Mouse (Mus musculus) neural tube, embryonic 11.5 days (tissue): Measurements from ENCODE around the gene Ublcp1. TPM values are rescaled to one million over a fixed set of nuclear protein-coding genes. Genes with fewer than 3 reads are reported as not detected.

Source experiments
- ATAC-seq: fragments of 200-750 bp; cut with Nextera tagmentation; 2 replicates; pipeline ENCODE4 v1.8.0; 2017; ENCODE audit warnings: moderate number of reproducible peaks, mild to moderate bottlenecking, moderate TSS enrichment, moderate library complexity; ENCODE audit not compliant: insufficient read depth, low FRiP score, low TSS enrichment
- DNase-seq: peaks from one replicate; pipeline ENCODE4 v3.0.0-alpha.2; 2015; ENCODE audit warnings: low spot score
- H3K27ac ChIP-seq: fragments of 300-500 bp; sonication (generic); 2 replicates; pipeline ENCODE4 v1.5.1; 2014; ENCODE audit warnings: low read depth, mild to moderate bottlenecking, low read length
- H3K27me3 ChIP-seq: fragments of 300-500 bp; sonication (generic); 2 replicates; pipeline ENCODE4 v1.6.1; 2014; ENCODE audit warnings: mild to moderate bottlenecking, low read length, mixed read lengths; ENCODE audit not compliant: control insufficient read depth, insufficient read depth
- H3K36me3 ChIP-seq: fragments of 300-500 bp; sonication (generic); 2 replicates; pipeline ENCODE4 v1.6.1; 2014; ENCODE audit warnings: mild to moderate bottlenecking, low read length, moderate library complexity, mixed read lengths; ENCODE audit not compliant: control insufficient read depth, insufficient read depth
- H3K4me1 ChIP-seq: fragments of 300-500 bp; sonication (generic); 2 replicates; pipeline ENCODE4 v1.6.1; 2014; ENCODE audit warnings: low read length, mixed read lengths; ENCODE audit not compliant: control insufficient read depth, insufficient read depth
- H3K4me2 ChIP-seq: fragments of 300-500 bp; sonication (generic); 2 replicates; pipeline ENCODE4 v1.6.1; 2014; ENCODE audit warnings: low read depth, mild to moderate bottlenecking, moderate library complexity
- H3K4me3 ChIP-seq: fragments of 300-500 bp; sonication (generic); 2 replicates; pipeline ENCODE4 v1.5.1; 2014; ENCODE audit warnings: low read depth, low read length
- H3K9ac ChIP-seq: fragments of 300-500 bp; sonication (generic); 2 replicates; pipeline ENCODE4 v1.6.1; 2014; ENCODE audit warnings: mild to moderate bottlenecking, low read length
- H3K9me3 ChIP-seq: fragments of 300-500 bp; sonication (generic); 2 replicates; pipeline ENCODE4 v1.6.1; 2016; ENCODE audit warnings: low read length; ENCODE audit not compliant: control insufficient read depth
- WGBS: fragments of 180-500 bp; shearing (Covaris S2); extraction: QIAGEN DNeasy Blood & Tissue Kit; methylation state at CpG from one replicate; pipeline ENCODE4 v1.1.7; 2014; 5-methylcytosine and 5-hydroxymethylcytosine counted together
- polyA plus RNA-seq: library from polyadenylated mRNA; unstranded; fragments of >200 nt; fragmentation: Nextera tagmentation; extraction: Ambion mirVana; gene quantifications from 2 replicates; pipeline ENCODE4 v1.2.1, GENCODE M21; 2014

The Ublcp1 gene
- polyA plus RNA-seq, 1 experiment from 2014 or later: 73.8 TPM

GRCm38 (mm10) chr11:44512044-44513025, 42.0 kb upstream of the Ublcp1 start:
- DNase-seq: no peak
- WGBS: 86% methylated on average over 14 of the region's 14 CpGs

GRCm38 (mm10) chr11:44510371-44510770, 40.1 kb upstream of the Ublcp1 start:
- Histone ChIP-seq H3K4me3 (no peak overlapping the region), H3K36me3 (no peaks in the 10 kb centered on the region), H3K4me1 (no peaks in the 10 kb centered on the region), H3K4me2 (no peak overlapping the region), H3K27me3 (no peaks in the 10 kb centered on the region), H3K9me3 (no peaks in the 10 kb centered on the region), H3K9ac (no peak overlapping the region), H3K27ac (no peak overlapping the region)
- 81% methylated on average over 7 of the region's 7 CpGs for WGBS
- no peak for ATAC-seq
- no peak for DNase-seq

More at GRCm38 (mm10) chr11:44512044-44513025, 42.0 kb upstream of the Ublcp1 start:
- Histone ChIP-seq H3K4me3 (no peak overlapping the region), H3K9ac (no peak overlapping the region), H3K36me3 (no peaks in the 10 kb centered on the region), H3K9me3 (no peaks in the 10 kb centered on the region), H3K4me2 (no peak overlapping the region), H3K27me3 (no peaks in the 10 kb centered on the region), H3K27ac (no peak overlapping the region), H3K4me1 (no peaks in the 10 kb centered on the region)
- ATAC-seq: no peak

GRCm38 (mm10) chr11:44509906-44510305, 39.6 kb upstream of the Ublcp1 start:
- Histone ChIP-seq H3K27me3 (no peaks in the 10 kb centered on the region), H3K4me1 (no peaks in the 10 kb centered on the region), H3K9me3 (no peaks in the 10 kb centered on the region), H3K27ac (no peak overlapping the region), H3K9ac (no peak overlapping the region), H3K36me3 (no peaks in the 10 kb centered on the region), H3K4me3 (no peak overlapping the region), H3K4me2 (no peak overlapping the region)
- ATAC-seq (no peak), DNase-seq (no peak)
- 87% methylated on average over 2 of the region's 2 CpGs for WGBS

- H3K9me3 ChIP-seq: no peaks in the 10 kb centered on the region
- ATAC-seq: no peak
- H3K4me3 ChIP-seq: no peak overlapping the region
- WGBS: 72% methylated on average over 4 of the region's 4 CpGs
- H3K4me1 ChIP-seq: no peaks in the 10 kb centered on the region
- H3K27ac ChIP-seq: no peak overlapping the region
- H3K9ac ChIP-seq: no peak overlapping the region
- no peak for DNase-seq
- H3K4me2 ChIP-seq: no peak overlapping the region
- no peaks in the 10 kb centered on the region for H3K36me3 ChIP-seq
- H3K27me3 ChIP-seq: no peaks in the 10 kb centered on the region
Observed at GRCm38 (mm10) chr11:44508876-44509275, 38.6 kb upstream of the Ublcp1 start.

- H3K4me1 ChIP-seq: no peaks in the 10 kb centered on the region
- H3K4me2 ChIP-seq: no peak overlapping the region
- WGBS: 79% methylated on average over 3 of the region's 3 CpGs
- H3K36me3 ChIP-seq: no peaks in the 10 kb centered on the region
- H3K9ac ChIP-seq: no peak overlapping the region
- DNase-seq (no peak), ATAC-seq (no peak)
- H3K9me3 ChIP-seq: no peaks in the 10 kb centered on the region
- H3K27ac ChIP-seq: no peak overlapping the region
- no peaks in the 10 kb centered on the region for H3K27me3 ChIP-seq
- no peak overlapping the region for H3K4me3 ChIP-seq
Observed at GRCm38 (mm10) chr11:44504761-44505160, 34.5 kb upstream of the Ublcp1 start.

- H3K4me2 ChIP-seq: no peak overlapping the region
- H3K9ac ChIP-seq: no peak overlapping the region
- no peaks in the 10 kb centered on the region for H3K4me1 ChIP-seq
- no peaks in the 10 kb centered on the region for H3K9me3 ChIP-seq
- 91% methylated on average over 7 of the region's 7 CpGs for WGBS
- no peaks in the 10 kb centered on the region for H3K27me3 ChIP-seq
- DNase-seq: no peak
- H3K27ac ChIP-seq: no peak overlapping the region
- no peak overlapping the region for H3K4me3 ChIP-seq
- H3K36me3 ChIP-seq: no peaks in the 10 kb centered on the region
- ATAC-seq: no peak
Observed at GRCm38 (mm10) chr11:44504146-44504545, 33.8 kb upstream of the Ublcp1 start.

- H3K4me3 ChIP-seq: no peak overlapping the region
- H3K9me3 ChIP-seq: no peaks in the 10 kb centered on the region
- 32% methylated on average over 5 of the region's 5 CpGs for WGBS
- H3K36me3 ChIP-seq: no peaks in the 10 kb centered on the region
- ATAC-seq: no peak
- no peak overlapping the region for H3K9ac ChIP-seq
- H3K4me1 ChIP-seq: no peaks in the 10 kb centered on the region
- H3K27ac ChIP-seq: no peak overlapping the region
- H3K27me3 ChIP-seq: no peaks in the 10 kb centered on the region
- H3K4me2 ChIP-seq: no peak overlapping the region
- no peak for DNase-seq
Observed at GRCm38 (mm10) chr11:44502931-44503330, 32.6 kb upstream of the Ublcp1 start.

- Histone ChIP-seq H3K9me3 (no peaks in the 10 kb centered on the region), H3K27me3 (no peaks in the 10 kb centered on the region), H3K4me3 (no peak overlapping the region), H3K4me1 (no peaks in the 10 kb centered on the region), H3K4me2 (no peak overlapping the region), H3K9ac (no peak overlapping the region), H3K36me3 (no peaks in the 10 kb centered on the region), H3K27ac (no peak overlapping the region)
- 87% methylated on average over 2 of the region's 2 CpGs for WGBS
- DNase-seq (no peak), ATAC-seq (no peak)
Observed at GRCm38 (mm10) chr11:44501477-44501876, 31.2 kb upstream of the Ublcp1 start.

GRCm38 (mm10) chr11:44500966-44501365, 30.7 kb upstream of the Ublcp1 start:
- WGBS: 83% methylated on average over 7 of the region's 7 CpGs
- Histone ChIP-seq H3K9me3 (no peaks in the 10 kb centered on the region), H3K4me3 (no peak overlapping the region), H3K4me2 (no peak overlapping the region), H3K27me3 (no peaks in the 10 kb centered on the region), H3K36me3 (no peaks in the 10 kb centered on the region), H3K4me1 (no peaks in the 10 kb centered on the region), H3K9ac (no peak overlapping the region), H3K27ac (no peak overlapping the region)
- no peak for ATAC-seq
- no peak for DNase-seq
